Mouse (Mus musculus) forebrain, embryonic 13.5 days (tissue): ENCODE measurements around the gene 4930578G10Rik. TPM values are rescaled to one million over a fixed set of nuclear protein-coding genes. Genes with fewer than 3 reads are reported as not detected.

Experiments
- ATAC-seq: fragments of 200-750 bp; cut with Nextera tagmentation; 2 replicates; pipeline ENCODE4 v1.8.0; 2017
- H3K27ac ChIP-seq: fragments of 300-500 bp; sonication (generic); 2 replicates; pipeline ENCODE4 v1.5.1; 2015; ENCODE audit warnings: inconsistent platforms, mild to moderate bottlenecking, moderate library complexity
- H3K27me3 ChIP-seq: fragments of 300-500 bp; sonication (generic); 2 replicates; pipeline ENCODE4 v1.6.1; 2015; ENCODE audit warnings: mild to moderate bottlenecking, inconsistent platforms
- H3K36me3 ChIP-seq: fragments of 300-500 bp; sonication (generic); 2 replicates; pipeline ENCODE4 v1.6.1; 2015; ENCODE audit warnings: mild to moderate bottlenecking, inconsistent platforms; ENCODE audit not compliant: poor library complexity, severe bottlenecking
- H3K4me1 ChIP-seq: fragments of 300-500 bp; sonication (generic); 2 replicates; pipeline ENCODE4 v1.6.1; 2015; ENCODE audit warnings: inconsistent platforms
- H3K4me2 ChIP-seq: fragments of 300-500 bp; sonication (generic); 2 replicates; pipeline ENCODE4 v1.6.1; 2015; ENCODE audit warnings: inconsistent platforms, mild to moderate bottlenecking, moderate library complexity
- H3K4me3 ChIP-seq: fragments of 300-500 bp; sonication (generic); 2 replicates; pipeline ENCODE4 v1.5.1; 2015; ENCODE audit warnings: mild to moderate bottlenecking, inconsistent platforms
- H3K9ac ChIP-seq: fragments of 300-500 bp; sonication (generic); 2 replicates; pipeline ENCODE4 v1.6.1; 2015; ENCODE audit warnings: mild to moderate bottlenecking, inconsistent platforms
- H3K9me3 ChIP-seq: fragments of 300-500 bp; sonication (generic); replicated peaks from 2 replicates; pipeline ENCODE4 v1.6.1; 2016; ENCODE audit warnings: inconsistent platforms
- WGBS: fragments of 180-500 bp; shearing (Covaris S2); methylation state at CpG from one replicate; pipeline ENCODE4 v1.1.7; 2015; 5-methylcytosine and 5-hydroxymethylcytosine counted together
- polyA plus RNA-seq: library from polyadenylated mRNA; unstranded; fragments of >200 nt; fragmentation: Nextera tagmentation; extraction: Ambion mirVana; gene quantifications from 2 replicates; pipeline ENCODE4 v1.2.1, GENCODE M21; 2015

Gene 4930578G10Rik
- polyA plus RNA-seq, 1 experiment from 2014 or later: 0.84 TPM

DNA sequence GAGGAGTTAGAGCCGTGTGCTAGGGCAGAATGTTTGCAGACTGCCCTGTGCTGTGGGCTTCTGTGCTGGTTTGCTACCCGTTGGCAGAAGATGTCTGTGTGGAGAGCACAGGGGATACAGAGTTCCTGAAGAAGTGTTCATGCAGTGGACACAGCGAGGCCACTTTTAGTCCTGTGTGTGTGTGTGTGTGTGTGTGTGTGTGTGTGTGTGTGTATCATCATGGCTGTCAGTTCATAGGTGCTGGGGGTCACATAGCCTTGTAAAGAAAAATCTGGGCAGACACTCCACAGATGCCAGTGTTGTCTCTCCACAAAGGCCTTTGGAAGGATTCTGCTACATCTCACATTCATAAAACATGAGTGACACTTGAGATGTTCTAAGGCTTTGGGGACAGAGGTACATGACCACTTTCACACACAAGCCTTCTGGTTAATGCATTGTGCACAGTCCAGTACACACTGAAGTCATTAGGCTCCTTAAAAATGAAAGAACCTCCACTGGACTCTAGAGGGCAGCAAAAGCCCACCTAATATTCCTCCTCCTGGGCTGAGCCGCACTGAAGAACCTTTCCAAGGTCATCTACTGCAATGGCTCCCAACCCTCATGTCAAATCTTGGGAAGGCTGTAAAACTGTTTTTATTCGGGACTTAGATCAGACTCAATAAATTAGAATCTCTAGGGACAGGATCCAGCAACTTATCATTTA lies 141.4 kb downstream of the 4930578G10Rik start:
- ATAC-seq: peak; percentile 75
- no peaks in the 10 kb centered on the region for H3K27me3 ChIP-seq
- 34% methylated on average over 5 of the region's 5 CpGs for WGBS
- H3K4me1 ChIP-seq: no peaks in the 10 kb centered on the region
- H3K27ac ChIP-seq: no peak overlapping the region
- H3K36me3 ChIP-seq: no peaks in the 10 kb centered on the region
- H3K4me2 ChIP-seq: no peak overlapping the region
- no peak overlapping the region for H3K4me3 ChIP-seq
- no peak overlapping the region for H3K9ac ChIP-seq
- H3K9me3 ChIP-seq: no peaks in the 10 kb centered on the region

GRCm38 (mm10) chr4:42877657-42878056 lies 142.3 kb downstream of the 4930578G10Rik start:
- Histone ChIP-seq H3K9ac (no peak overlapping the region), H3K27ac (no peak overlapping the region), H3K4me3 (no peak overlapping the region), H3K9me3 (no peaks in the 10 kb centered on the region), H3K36me3 (no peaks in the 10 kb centered on the region), H3K27me3 (no peaks in the 10 kb centered on the region), H3K4me1 (no peaks in the 10 kb centered on the region), H3K4me2 (no peak overlapping the region)
- WGBS: 92% methylated on average over 2 of the region's 2 CpGs
- no peak for ATAC-seq

GRCm38 (mm10) chr4:42879829-42880676 lies 144.7 kb downstream of the 4930578G10Rik start:
- no peak overlapping the region for H3K4me2 ChIP-seq
- H3K9ac ChIP-seq: no peak overlapping the region
- H3K27ac ChIP-seq: no peak overlapping the region
- 87% methylated on average over 16 of the region's 16 CpGs for WGBS
- no peak for ATAC-seq
- no peaks in the 10 kb centered on the region for H3K27me3 ChIP-seq
- no peaks in the 10 kb centered on the region for H3K36me3 ChIP-seq
- H3K4me1 ChIP-seq: no peaks in the 10 kb centered on the region
- H3K9me3 ChIP-seq: no peaks in the 10 kb centered on the region
- H3K4me3 ChIP-seq: no peak overlapping the region

GRCm38 (mm10) chr4:42880677-42880948 lies 145.3 kb downstream of the 4930578G10Rik start:
- Histone ChIP-seq H3K4me3 (no peak overlapping the region), H3K9me3 (no peaks in the 10 kb centered on the region), H3K9ac (no peak overlapping the region), H3K36me3 (no peaks in the 10 kb centered on the region), H3K4me2 (no peak overlapping the region), H3K27ac (no peak overlapping the region), H3K27me3 (no peaks in the 10 kb centered on the region), H3K4me1 (no peaks in the 10 kb centered on the region)
- 36% methylated on average over 1 of the region's 1 CpGs for WGBS
- no peak for ATAC-seq

DNA sequence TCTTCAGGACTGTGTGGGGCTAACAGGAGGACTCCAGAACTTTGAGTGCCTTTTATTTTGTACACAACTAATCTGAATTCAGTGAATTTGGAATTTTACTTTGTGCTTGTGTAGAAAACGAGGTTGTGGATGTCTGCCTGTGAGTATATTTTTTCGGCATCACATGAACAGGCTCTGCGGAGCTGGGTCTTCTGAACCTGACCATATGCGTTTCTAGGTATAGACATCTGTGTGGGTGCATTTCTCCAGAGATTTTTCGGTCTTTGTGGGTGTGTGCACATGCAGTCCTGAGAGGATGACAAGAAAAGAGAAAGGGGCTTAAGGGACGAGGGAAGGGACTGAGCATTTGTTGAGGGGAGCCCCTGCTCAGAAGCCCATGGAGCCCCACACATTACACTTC lies 151.6 kb downstream of the 4930578G10Rik start:
- Histone ChIP-seq H3K4me1 (no peaks in the 10 kb centered on the region), H3K4me2 (no peak overlapping the region), H3K9ac (no peak overlapping the region), H3K27me3 (no peaks in the 10 kb centered on the region; the same call in 1 of the 2 replicates), H3K9me3 (no peaks in the 10 kb centered on the region), H3K36me3 (no peaks in the 10 kb centered on the region), H3K27ac (no peak overlapping the region), H3K4me3 (no peak overlapping the region)
- 90% methylated on average over 6 of the region's 6 CpGs for WGBS
- no peak for ATAC-seq

DNA sequence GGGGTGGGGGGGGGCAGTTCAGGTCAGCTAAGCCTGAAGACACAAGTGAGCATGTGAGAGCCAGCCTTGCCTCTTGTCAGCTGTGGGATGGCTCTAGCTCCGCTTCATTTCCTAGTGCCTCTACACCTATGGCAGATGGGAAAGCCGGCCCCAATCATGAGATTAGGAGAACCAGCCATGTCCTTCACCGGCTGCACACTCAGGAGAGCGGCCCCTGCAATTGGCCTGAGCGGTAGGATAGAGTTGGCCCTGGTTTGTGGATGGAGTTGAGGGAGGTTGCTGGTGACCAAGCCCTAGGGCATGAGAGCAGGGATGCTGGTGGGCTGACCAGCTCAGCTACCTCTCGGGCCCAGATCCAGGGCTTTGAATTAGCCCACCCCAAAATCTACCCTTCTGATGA lies 153.5 kb downstream of the 4930578G10Rik start:
- WGBS: 94% methylated on average over 6 of the region's 6 CpGs

GRCm38 (mm10) chr4:42891176-42891575 lies 155.8 kb downstream of the 4930578G10Rik start:
- H3K4me3 ChIP-seq: no peak overlapping the region
- no peak overlapping the region for H3K4me2 ChIP-seq
- no peak overlapping the region for H3K27ac ChIP-seq
- H3K9me3 ChIP-seq: no peaks in the 10 kb centered on the region
- H3K9ac ChIP-seq: no peak overlapping the region
- 66% methylated on average over 7 of the region's 7 CpGs for WGBS
- no peak for ATAC-seq
- peaks cover 10% of the 10 kb centered on the region; the same call in 1 of the 2 replicates for H3K4me1 ChIP-seq
- peaks cover 5% of the 10 kb centered on the region; the same call in 1 of the 2 replicates for H3K27me3 ChIP-seq
- H3K36me3 ChIP-seq: no peaks in the 10 kb centered on the region

More for the DNA sequence above, 153.5 kb downstream of the 4930578G10Rik start:
- no peaks in the 10 kb centered on the region for H3K9me3 ChIP-seq
- H3K4me3 ChIP-seq: no peak overlapping the region
- ATAC-seq: no peak
- no peaks in the 10 kb centered on the region for H3K36me3 ChIP-seq
- H3K9ac ChIP-seq: no peak overlapping the region
- no peak overlapping the region for H3K4me2 ChIP-seq
- no peak overlapping the region for H3K27ac ChIP-seq
- H3K27me3 ChIP-seq: peaks cover 5% of the 10 kb centered on the region; the same call in 1 of the 2 replicates
- H3K4me1 ChIP-seq: no peaks in the 10 kb centered on the region

- Histone ChIP-seq H3K4me1 (peaks cover 10% of the 10 kb centered on the region; the same call in 1 of the 2 replicates), H3K9me3 (no peaks in the 10 kb centered on the region), H3K27me3 (peaks cover 9% of the 10 kb centered on the region; the same call in 1 of the 2 replicates), H3K27ac (no peak overlapping the region), H3K4me2 (no peak overlapping the region), H3K4me3 (no peak overlapping the region), H3K36me3 (no peaks in the 10 kb centered on the region), H3K9ac (no peak overlapping the region; the same call in 1 of the 2 replicates)
- ATAC-seq: peak; percentile 61
- WGBS: 28% methylated on average over 7 of the region's 7 CpGs
Measured at GRCm38 (mm10) chr4:42895118-42895517, 159.8 kb downstream of the 4930578G10Rik start.

Other genes with a start within 250 kb of the 4930578G10Rik start
- 0.19 TPM in 1 of 2 replicates, not detected in the other for gene Fam205a2, start 207.4 kb upstream of the 4930578G10Rik start, polyA plus RNA-seq
- gene Gm10591, start 123.3 kb upstream of the 4930578G10Rik start, polyA plus RNA-seq: not detected in 2 replicates
- not detected in 2 replicates for gene Gm2564, start 105.8 kb upstream of the 4930578G10Rik start, polyA plus RNA-seq
- gene Ccl27b, start 80.3 kb upstream of the 4930578G10Rik start, polyA plus RNA-seq: not detected in 2 replicates
- gene Il11ra2, start 73.7 kb upstream of the 4930578G10Rik start, polyA plus RNA-seq: not detected in 2 replicates
- gene Ccl19, start 21.0 kb downstream of the 4930578G10Rik start, polyA plus RNA-seq: 0.27 and 0.34 TPM in 2 replicates
- gene Ccl21a, start 38.4 kb downstream of the 4930578G10Rik start, polyA plus RNA-seq: 1.2 TPM in 1 of 2 replicates, not detected in the other
- 0.05 TPM in 1 of 2 replicates, not detected in the other for gene Fam205a1, start 118.3 kb downstream of the 4930578G10Rik start, polyA plus RNA-seq
- gene Gm12394, start 121.2 kb downstream of the 4930578G10Rik start, polyA plus RNA-seq: 0.48 and 0.54 TPM in 2 replicates
- 1.0 and 1.1 TPM in 2 replicates for gene Fam205c, start 138.7 kb downstream of the 4930578G10Rik start, polyA plus RNA-seq
- 8.2 and 10.3 TPM in 2 replicates for gene Phf24, start 181.1 kb downstream of the 4930578G10Rik start, polyA plus RNA-seq
- 34.6 and 46.7 TPM in 2 replicates for gene Dnajb5, start 214.3 kb downstream of the 4930578G10Rik start, polyA plus RNA-seq
- 0.48 and 0.81 TPM in 2 replicates for gene 1700022I11Rik, start 234.1 kb downstream of the 4930578G10Rik start, polyA plus RNA-seq